Mouse (Mus musculus): ENCODE data around the gene Top1. TPM values are rescaled to one million over a fixed set of nuclear protein-coding genes. Genes with fewer than 3 reads are reported as not detected.

Gene Top1
- polyA plus RNA-seq, 1 experiment, result 174 TPM

- peaks cover 24% of the 10 kb centered on the region for H3K9me3 ChIP-seq (replicated peaks; ENCODE audit: control insufficient read depth, insufficient read depth, low read length, poor library complexity, severe bottlenecking)
- no peaks in the 10 kb centered on the region for H3K4me1 ChIP-seq (ENCODE audit: control insufficient read depth, insufficient read depth, low read length)
- H3K36me3 ChIP-seq (ENCODE audit: control insufficient read depth, insufficient read depth, low read length, poor library complexity, severe bottlenecking), result no peaks in the 10 kb centered on the region
- H3K4me3 ChIP-seq (ENCODE audit: low read depth, low read length), result no peak overlapping the region
- no peak overlapping the region for H3K27ac ChIP-seq (ENCODE audit: insufficient read depth, low read length)
- TF ChIP-seq EP300 (IDR thresholded peaks at IDR 0.05; ENCODE audit: insufficient read depth, low read depth, low read length) (no peak), CTCF (IDR thresholded peaks at IDR 0.05; ENCODE audit: low read depth, low read length) (no peak), POLR2A (IDR thresholded peaks at IDR 0.05; ENCODE audit: insufficient read depth, low read length) (no peak)
- no peaks in the 10 kb centered on the region for H3K27me3 ChIP-seq (ENCODE audit: control insufficient read depth, insufficient read depth, low read length, poor library complexity, severe bottlenecking)
- H3K9ac ChIP-seq (ENCODE audit: low read depth, poor library complexity, severe bottlenecking), result no peak overlapping the region
Observed at GRCm38 (mm10) chr2:160628666-160629527, 16.8 kb upstream of the Top1 start.

- TF ChIP-seq CTCF (IDR thresholded peaks at IDR 0.05; ENCODE audit: low read depth, low read length) (no peak), EP300 (IDR thresholded peaks at IDR 0.05; ENCODE audit: insufficient read depth, low read depth, low read length) (no peak), POLR2A (IDR thresholded peaks at IDR 0.05; ENCODE audit: insufficient read depth, low read length) (no peak)
- H3K9ac ChIP-seq (ENCODE audit: low read depth, poor library complexity, severe bottlenecking), result no peak overlapping the region
- peaks cover 26% of the 10 kb centered on the region for H3K9me3 ChIP-seq (replicated peaks; ENCODE audit: control insufficient read depth, insufficient read depth, low read length, poor library complexity, severe bottlenecking)
- H3K27ac ChIP-seq (ENCODE audit: insufficient read depth, low read length), result no peak overlapping the region
- H3K4me3 ChIP-seq (ENCODE audit: low read depth, low read length), result no peak overlapping the region
- H3K4me1 ChIP-seq (ENCODE audit: control insufficient read depth, insufficient read depth, low read length), result no peaks in the 10 kb centered on the region
- H3K36me3 ChIP-seq (ENCODE audit: control insufficient read depth, insufficient read depth, low read length, poor library complexity, severe bottlenecking), result no peaks in the 10 kb centered on the region
- no peaks in the 10 kb centered on the region for H3K27me3 ChIP-seq (ENCODE audit: control insufficient read depth, insufficient read depth, low read length, poor library complexity, severe bottlenecking)
Observed at GRCm38 (mm10) chr2:160629528-160629830, 16.2 kb upstream of the Top1 start.

- TF ChIP-seq EP300 (IDR thresholded peaks at IDR 0.05; ENCODE audit: insufficient read depth, low read depth, low read length) (no peak), POLR2A (IDR thresholded peaks at IDR 0.05; ENCODE audit: insufficient read depth, low read length) (no peak), CTCF (IDR thresholded peaks at IDR 0.05; ENCODE audit: low read depth, low read length) (no peak)
- no peaks in the 10 kb centered on the region for H3K27me3 ChIP-seq (ENCODE audit: control insufficient read depth, insufficient read depth, low read length, poor library complexity, severe bottlenecking)
- H3K4me1 ChIP-seq (ENCODE audit: control insufficient read depth, insufficient read depth, low read length), result no peaks in the 10 kb centered on the region
- H3K27ac ChIP-seq (ENCODE audit: insufficient read depth, low read length), result no peak overlapping the region
- no peak overlapping the region for H3K4me3 ChIP-seq (ENCODE audit: low read depth, low read length)
- H3K9me3 ChIP-seq (replicated peaks; ENCODE audit: control insufficient read depth, insufficient read depth, low read length, poor library complexity, severe bottlenecking), result peaks cover 29% of the 10 kb centered on the region
- no peaks in the 10 kb centered on the region for H3K36me3 ChIP-seq (ENCODE audit: control insufficient read depth, insufficient read depth, low read length, poor library complexity, severe bottlenecking)
- H3K9ac ChIP-seq (ENCODE audit: low read depth, poor library complexity, severe bottlenecking), result no peak overlapping the region
Observed at GRCm38 (mm10) chr2:160630872-160631597, 14.7 kb upstream of the Top1 start.

GRCm38 (mm10) chr2:160639911-160640717 lies 5.6 kb upstream of the Top1 start:
- Histone ChIP-seq H3K9ac (ENCODE audit: low read depth, poor library complexity, severe bottlenecking) (no peak overlapping the region), H3K36me3 (ENCODE audit: control insufficient read depth, insufficient read depth, low read length, poor library complexity, severe bottlenecking) (no peaks in the 10 kb centered on the region), H3K9me3 (replicated peaks; ENCODE audit: control insufficient read depth, insufficient read depth, low read length, poor library complexity, severe bottlenecking) (peaks cover 45% of the 10 kb centered on the region), H3K27ac (ENCODE audit: insufficient read depth, low read length) (no peak overlapping the region), H3K4me3 (ENCODE audit: low read depth, low read length) (no peak overlapping the region), H3K27me3 (ENCODE audit: control insufficient read depth, insufficient read depth, low read length, poor library complexity, severe bottlenecking) (no peaks in the 10 kb centered on the region), H3K4me1 (ENCODE audit: control insufficient read depth, insufficient read depth, low read length) (no peaks in the 10 kb centered on the region)
- no peak for TF ChIP-seq POLR2A (IDR thresholded peaks at IDR 0.05; ENCODE audit: insufficient read depth, low read length)
- TF ChIP-seq CTCF (IDR thresholded peaks at IDR 0.05; ENCODE audit: low read depth, low read length), result no peak
- no peak for TF ChIP-seq EP300 (IDR thresholded peaks at IDR 0.05; ENCODE audit: insufficient read depth, low read depth, low read length)

- Histone ChIP-seq H3K36me3 (ENCODE audit: control insufficient read depth, insufficient read depth, low read length, poor library complexity, severe bottlenecking) (no peaks in the 10 kb centered on the region), H3K9me3 (replicated peaks; ENCODE audit: control insufficient read depth, insufficient read depth, low read length, poor library complexity, severe bottlenecking) (peaks cover 43% of the 10 kb centered on the region), H3K27ac (ENCODE audit: insufficient read depth, low read length) (no peak overlapping the region), H3K4me1 (ENCODE audit: control insufficient read depth, insufficient read depth, low read length) (no peaks in the 10 kb centered on the region), H3K4me3 (ENCODE audit: low read depth, low read length) (no peak overlapping the region), H3K9ac (ENCODE audit: low read depth, poor library complexity, severe bottlenecking) (no peak overlapping the region), H3K27me3 (ENCODE audit: control insufficient read depth, insufficient read depth, low read length, poor library complexity, severe bottlenecking) (no peaks in the 10 kb centered on the region)
- TF ChIP-seq POLR2A (IDR thresholded peaks at IDR 0.05; ENCODE audit: insufficient read depth, low read length), result no peak
- TF ChIP-seq CTCF (IDR thresholded peaks at IDR 0.05; ENCODE audit: low read depth, low read length), result no peak
- TF ChIP-seq EP300 (IDR thresholded peaks at IDR 0.05; ENCODE audit: insufficient read depth, low read depth, low read length), result no peak
Observed at GRCm38 (mm10) chr2:160641176-160641575, 4.5 kb upstream of the Top1 start.

All from ES-Bruce4 (cell line).